Mouse (Mus musculus) thymus, postnatal 10 days (tissue): ENCODE data around the gene Duxbl3.
"Not testable (repeated sequence)": the region's sequence is repeated elsewhere in the genome, so short reads cannot be mapped to it uniquely, and the experiment has no call there.

ENCODE experiments used
- DNase-seq, 2 experiments: peaks; one replicate each; pipeline ENCODE4 v3.0.0; 2021; ENCODE audit warnings: low spot score in 2 of 2

The Duxbl3 gene

GRCm38 (mm10) chr14:26257756-26258617 lies at the start of gene Duxbl3:
Gene Duxbl3 (plus strand): TSS chr14:26257962.
- DNase-seq = not testable (repeated sequence)

- not testable (repeated sequence) for DNase-seq
Measured at GRCm38 (mm10) chr14:26216233-26217000, 41.3 kb upstream of the Duxbl3 start.

DNA sequence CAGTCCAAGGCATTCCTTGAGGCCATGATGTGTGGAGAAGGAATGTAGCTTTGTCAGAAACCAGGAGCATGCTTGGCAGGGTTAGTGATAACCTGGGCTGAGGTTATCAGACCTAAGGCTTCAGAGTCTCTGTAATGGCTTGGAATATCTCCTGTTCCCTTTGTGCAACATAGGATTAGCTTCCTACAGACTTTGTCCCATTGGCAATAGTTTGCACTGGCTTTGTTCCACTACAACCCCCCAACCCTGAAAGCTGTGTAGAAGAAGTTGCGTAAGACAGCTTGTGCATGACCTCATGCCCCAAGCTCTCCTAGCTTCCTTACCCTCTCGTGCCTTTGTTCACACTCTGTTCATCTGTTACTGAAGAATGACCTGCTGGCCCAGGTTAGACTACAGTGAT lies 20.6 kb upstream of the Duxbl3 start:
- not testable (repeated sequence) for DNase-seq

- DNase-seq = not testable (repeated sequence)
Measured at GRCm38 (mm10) chr14:26258729-26259128, 967 bp downstream of the Duxbl3 start.

DNA sequence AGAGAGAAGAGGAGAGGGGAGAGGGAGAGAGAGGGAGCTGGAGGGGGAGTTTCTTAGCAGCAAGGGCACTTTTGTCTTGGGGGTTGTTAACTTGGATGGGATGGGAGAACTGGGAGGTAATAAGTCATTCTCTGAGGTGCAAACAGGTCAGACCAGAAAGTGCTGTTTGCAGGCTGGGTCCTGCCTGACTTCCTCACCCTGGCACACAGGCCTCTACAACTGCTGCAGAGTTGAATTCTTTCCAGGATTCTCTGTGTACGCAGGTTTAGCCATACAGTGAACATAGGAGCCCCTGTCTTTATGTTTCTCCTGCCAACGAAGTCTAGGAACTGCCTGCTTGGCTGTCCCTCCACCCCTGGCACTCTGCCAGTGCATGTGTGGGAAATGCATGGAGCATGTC lies 29.0 kb downstream of the Duxbl3 start:
- DNase-seq = not testable (repeated sequence)

DNA sequence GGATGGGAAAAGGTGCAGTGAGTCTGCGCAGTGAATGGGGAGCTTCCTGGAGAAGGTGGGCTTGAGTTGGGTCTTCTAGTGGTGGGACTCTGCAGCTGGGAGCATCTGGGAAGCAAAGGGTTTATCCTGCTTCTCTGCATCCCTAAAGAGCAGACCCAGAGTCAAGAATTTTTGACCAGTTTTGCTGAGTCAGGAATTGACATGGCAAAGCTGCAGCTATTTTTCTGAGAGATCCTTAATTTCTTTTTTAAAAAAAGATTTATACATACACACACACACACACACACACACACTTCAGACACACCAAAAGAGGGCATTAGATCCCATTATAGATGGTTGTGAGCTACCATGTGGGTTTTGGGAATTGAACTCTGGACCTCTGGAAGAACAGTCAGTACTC lies 36.1 kb downstream of the Duxbl3 start:
- DNase-seq = no peak

DNA sequence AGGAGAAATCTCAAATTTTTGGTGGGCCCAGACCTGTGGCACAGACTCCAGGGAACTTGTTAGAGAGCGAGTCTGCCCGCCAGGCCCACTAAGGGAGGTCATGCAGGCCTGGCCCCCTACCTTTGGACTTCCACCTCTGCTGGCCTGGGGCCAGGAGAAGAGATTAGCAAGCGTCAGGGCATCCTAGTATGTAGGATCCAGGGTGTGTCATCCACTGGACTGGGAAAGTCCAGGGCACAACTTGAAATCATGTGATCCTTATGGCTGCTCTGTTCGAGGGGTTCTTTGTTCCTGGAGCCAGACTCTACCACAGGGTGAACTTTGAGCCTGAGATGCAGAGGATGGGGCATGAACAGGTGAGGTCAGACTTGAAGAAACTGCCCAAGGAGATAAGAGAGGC lies 39.3 kb downstream of the Duxbl3 start:
- no peak for DNase-seq

GRCm38 (mm10) chr14:26297484-26297883 lies 39.7 kb downstream of the Duxbl3 start:
- no peak for DNase-seq

DNA sequence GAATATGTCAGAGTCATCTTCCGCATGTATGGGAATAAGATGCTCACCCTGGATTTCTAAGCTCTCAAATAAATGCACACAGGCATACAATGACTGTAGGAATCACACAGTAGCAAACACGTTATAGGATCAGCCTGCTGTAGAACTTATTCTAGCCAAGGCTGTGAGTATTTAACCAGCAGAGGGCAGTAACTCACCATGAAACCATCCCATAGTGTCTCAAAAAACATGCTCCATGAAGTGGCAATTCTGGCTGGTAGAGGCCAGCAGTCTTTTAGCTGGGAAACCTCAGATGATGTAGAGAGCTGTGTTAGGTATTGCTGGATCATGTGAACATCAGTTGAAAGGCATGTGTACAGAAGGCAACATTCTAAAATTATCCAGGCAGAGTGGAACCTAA lies 45.3 kb downstream of the Duxbl3 start:
- DNase-seq = peak in 1 of 2 experiments; percentile 8

DNA sequence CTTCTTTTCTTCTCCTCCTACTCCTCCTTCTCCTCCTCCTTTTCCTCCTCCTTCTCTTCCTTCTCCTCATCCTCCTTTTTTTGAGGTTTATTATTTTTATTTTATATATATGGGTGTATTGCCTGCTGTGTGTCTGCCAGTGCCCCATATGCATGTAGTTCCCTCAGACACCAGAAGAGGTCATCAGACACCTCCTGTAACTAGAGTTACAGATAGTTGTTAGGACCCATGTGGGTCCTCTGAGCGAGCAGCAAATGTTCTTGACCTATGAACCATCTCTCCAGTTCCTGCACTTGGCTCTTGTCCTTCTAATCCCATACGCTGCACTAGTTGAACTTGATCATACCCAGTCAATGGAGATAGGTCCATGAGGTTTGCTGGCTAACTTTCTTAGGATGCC lies 48.3 kb downstream of the Duxbl3 start:
- peak in 1 of 2 experiments; percentile 9 for DNase-seq

GRCm38 (mm10) chr14:26308813-26309212 lies 51.1 kb downstream of the Duxbl3 start:
- no peak for DNase-seq

DNA sequence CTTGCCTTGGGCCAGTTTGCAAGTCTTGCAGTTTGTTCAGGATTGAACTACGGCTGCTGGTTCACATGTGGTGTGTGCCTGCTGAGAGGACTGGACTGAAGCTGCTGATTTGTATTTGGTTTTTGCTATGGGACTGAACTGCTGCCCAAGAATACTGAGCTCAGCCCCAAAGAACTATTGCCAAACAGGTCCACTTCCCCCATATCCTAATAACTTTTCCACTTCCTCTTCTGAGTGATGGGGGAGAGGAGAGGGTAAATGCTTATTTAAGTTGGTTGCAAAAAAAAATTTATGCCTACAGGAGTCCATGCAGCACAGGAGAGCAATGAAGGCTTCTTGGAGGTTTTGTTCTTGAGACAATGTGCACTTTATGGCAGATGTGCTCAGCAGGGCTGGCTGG lies 51.7 kb downstream of the Duxbl3 start:
- no peak for DNase-seq

- no peak for DNase-seq
Measured at GRCm38 (mm10) chr14:26316246-26316730, 58.5 kb downstream of the Duxbl3 start.
